Mouse (Mus musculus): ENCODE results near the gene 4930548H24Rik. TPM values are rescaled to one million over a fixed set of nuclear protein-coding genes. Genes with fewer than 3 reads are reported as not detected.
A peak's percentile ranks its signal among the peaks of the same experiment; 100 is the strongest.

4930548H24Rik gene
- total RNA-seq, 1 experiment, result 2.4 TPM

DNA sequence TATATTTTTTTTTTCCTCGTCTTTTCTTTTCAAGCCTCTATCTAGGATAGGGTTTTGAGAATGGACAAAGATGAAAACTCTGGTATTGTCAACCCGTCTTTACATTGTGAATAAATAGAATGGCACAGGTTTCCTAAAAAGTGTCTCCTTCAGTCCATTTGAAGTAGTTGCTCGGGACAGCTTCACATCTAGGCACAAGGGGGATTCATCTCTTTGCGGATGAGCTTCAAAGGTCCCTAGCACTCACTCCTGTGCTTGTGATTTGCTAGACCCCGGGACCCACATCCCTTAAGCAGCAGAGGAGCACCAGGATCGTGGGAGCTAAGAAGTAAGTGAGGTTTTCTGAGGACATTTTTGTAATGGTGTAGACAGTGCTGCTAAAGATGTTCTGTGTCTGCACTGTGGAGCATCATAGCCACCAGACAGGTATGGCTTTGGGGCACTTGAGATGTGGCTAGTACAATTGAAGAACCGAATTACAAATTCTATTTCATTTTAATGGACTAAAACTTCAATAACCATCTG lies 32.6 kb upstream of the 4930548H24Rik start:
- H3K4me1 ChIP-seq (ENCODE audit: control insufficient read depth in 2 of 2, insufficient read depth in 2 of 2, low read length in 2 of 2, poor library complexity in 1 of 2), result peaks cover 3% of the 10 kb centered on the region in 2 experiments; a peak in 2 of 4 replicates
- no peak overlapping the region for H3K27ac ChIP-seq (ENCODE audit: insufficient read depth, low read depth, low read length, poor library complexity, severe bottlenecking)
- peak overlapping the region; percentile 76 for H3K9ac ChIP-seq (ENCODE audit: insufficient read depth, low read depth, low read length, poor library complexity, severe bottlenecking)
- peak overlapping the region; percentile 69 to 79 for H3K4me3 ChIP-seq (ENCODE audit: insufficient read depth in 1 of 2, low read depth in 1 of 2, low read length in 2 of 2, poor library complexity in 1 of 2, severe bottlenecking in 1 of 2)
- no peaks in the 10 kb centered on the region for H3K9me3 ChIP-seq (ENCODE audit: control insufficient read depth, insufficient read depth, low read depth, low read length)
- no peak for DNase-seq (ENCODE audit: low read depth, low spot score)
- no peak for TF ChIP-seq ZNF384 (IDR thresholded peaks at IDR 0.05; ENCODE audit: low read depth, low read length)
- H3K36me3 ChIP-seq (ENCODE audit: control insufficient read depth, insufficient read depth, low read length, poor library complexity, severe bottlenecking), result no peaks in the 10 kb centered on the region
- in situ Hi-C loops (cut with MboI; ENCODE audit: low sequenced_read_pairs in 2 of 2, unreplicated experiment in 2 of 2), result no loop called here

DNA sequence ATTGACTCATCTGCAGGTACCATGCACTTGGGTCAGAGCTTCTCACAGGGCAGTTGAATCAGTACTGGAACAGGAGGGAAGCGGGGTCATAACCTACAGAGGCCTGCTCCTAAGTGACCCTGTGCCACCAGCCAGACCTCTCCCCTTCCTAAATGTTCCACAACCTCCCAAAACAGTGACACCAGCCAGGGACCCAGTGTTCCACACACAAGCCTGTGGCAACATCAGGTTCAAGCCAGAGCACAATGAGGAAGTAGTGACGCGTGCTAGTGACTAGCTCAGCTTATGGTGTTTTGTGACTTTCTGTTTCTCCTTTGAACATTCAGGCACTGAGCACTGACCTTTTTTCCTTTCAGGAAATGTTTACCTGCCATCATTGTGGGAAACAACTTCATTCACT lies 17.7 kb upstream of the 4930548H24Rik start:
- H3K4me3 ChIP-seq (ENCODE audit: insufficient read depth in 1 of 2, low read depth in 1 of 2, low read length in 2 of 2, poor library complexity in 1 of 2, severe bottlenecking in 1 of 2), result no peak overlapping the region
- TF ChIP-seq HCFC1 (IDR thresholded peaks at IDR 0.05; ENCODE audit: borderline replicate concordance, insufficient read depth, low read length) (no peak), CHD2 (IDR thresholded peaks at IDR 0.05; ENCODE audit: low read depth, low read length) (no peak), ZC3H11A (IDR thresholded peaks at IDR 0.05; ENCODE audit: borderline replicate concordance, low read depth, low read length) (no peak), MAFK (IDR thresholded peaks at IDR 0.05; ENCODE audit: insufficient read depth, low read depth, low read length) (no peak), ZNF384 (IDR thresholded peaks at IDR 0.05; ENCODE audit: low read depth, low read length) (no peak)
- no peak overlapping the region for H3K27ac ChIP-seq (ENCODE audit: insufficient read depth, low read depth, low read length, poor library complexity, severe bottlenecking)
- peaks cover 27% of the 10 kb centered on the region; the same call in 1 of the 2 replicates for H3K36me3 ChIP-seq (ENCODE audit: control insufficient read depth, insufficient read depth, low read length, poor library complexity, severe bottlenecking)
- in situ Hi-C loops (cut with MboI; ENCODE audit: low sequenced_read_pairs in 2 of 2, unreplicated experiment in 2 of 2), result no loop called here
- H3K9me3 ChIP-seq (ENCODE audit: control insufficient read depth, insufficient read depth, low read depth, low read length), result no peaks in the 10 kb centered on the region
- DNase-seq (ENCODE audit: low read depth, low spot score), result no peak
- H3K9ac ChIP-seq (ENCODE audit: insufficient read depth, low read depth, low read length, poor library complexity, severe bottlenecking), result no peak overlapping the region
- H3K4me1 ChIP-seq (ENCODE audit: control insufficient read depth in 2 of 2, insufficient read depth in 2 of 2, low read length in 2 of 2, poor library complexity in 1 of 2), result peaks cover 2% of the 10 kb centered on the region in 2 experiments; a peak in 1 of 4 replicates

DNA sequence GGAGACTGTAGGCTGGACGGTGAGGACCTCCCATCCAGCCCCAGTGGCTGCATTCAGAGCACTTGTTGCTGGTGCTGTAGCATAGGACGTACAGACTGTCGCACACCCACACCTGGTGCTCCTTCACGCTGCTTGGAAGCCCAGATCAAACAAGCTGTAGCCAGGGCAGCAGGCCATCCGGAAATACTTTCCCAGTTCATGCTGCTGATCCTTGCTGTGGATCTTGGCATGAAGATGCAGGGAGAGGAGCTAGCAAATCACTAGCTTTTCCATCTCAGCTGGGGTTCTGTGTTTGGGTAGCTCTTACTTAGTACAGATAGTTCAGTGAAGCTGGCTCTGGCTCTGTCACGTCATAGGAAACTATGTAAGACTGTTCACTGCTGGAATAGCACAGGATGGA lies 15.8 kb upstream of the 4930548H24Rik start:
- Histone ChIP-seq H3K9ac (ENCODE audit: insufficient read depth, low read depth, low read length, poor library complexity, severe bottlenecking) (no peak overlapping the region), H3K9me3 (ENCODE audit: control insufficient read depth, insufficient read depth, low read depth, low read length) (no peaks in the 10 kb centered on the region), H3K4me3 (ENCODE audit: insufficient read depth in 1 of 2, low read depth in 1 of 2, low read length in 2 of 2, poor library complexity in 1 of 2, severe bottlenecking in 1 of 2) (no peak overlapping the region), H3K27ac (ENCODE audit: insufficient read depth, low read depth, low read length, poor library complexity, severe bottlenecking) (no peak overlapping the region), H3K4me1 (ENCODE audit: control insufficient read depth in 2 of 2, insufficient read depth in 2 of 2, low read length in 2 of 2, poor library complexity in 1 of 2) (peaks cover 2% of the 10 kb centered on the region in 2 experiments; a peak in 1 of 4 replicates), H3K36me3 (ENCODE audit: control insufficient read depth, insufficient read depth, low read length, poor library complexity, severe bottlenecking) (peaks cover 37% of the 10 kb centered on the region)
- DNase-seq (ENCODE audit: low read depth, low spot score), result no peak
- TF ChIP-seq ZC3H11A (IDR thresholded peaks at IDR 0.05; ENCODE audit: borderline replicate concordance, low read depth, low read length), result no peak
- no peak for TF ChIP-seq MAFK (IDR thresholded peaks at IDR 0.05; ENCODE audit: insufficient read depth, low read depth, low read length)
- TF ChIP-seq ZNF384 (IDR thresholded peaks at IDR 0.05; ENCODE audit: low read depth, low read length), result no peak
- no peak for TF ChIP-seq CHD2 (IDR thresholded peaks at IDR 0.05; ENCODE audit: low read depth, low read length)
- no peak for TF ChIP-seq HCFC1 (IDR thresholded peaks at IDR 0.05; ENCODE audit: borderline replicate concordance, insufficient read depth, low read length)
- in situ Hi-C loops (cut with MboI; ENCODE audit: low sequenced_read_pairs in 2 of 2, unreplicated experiment in 2 of 2), result no loop called here

DNA sequence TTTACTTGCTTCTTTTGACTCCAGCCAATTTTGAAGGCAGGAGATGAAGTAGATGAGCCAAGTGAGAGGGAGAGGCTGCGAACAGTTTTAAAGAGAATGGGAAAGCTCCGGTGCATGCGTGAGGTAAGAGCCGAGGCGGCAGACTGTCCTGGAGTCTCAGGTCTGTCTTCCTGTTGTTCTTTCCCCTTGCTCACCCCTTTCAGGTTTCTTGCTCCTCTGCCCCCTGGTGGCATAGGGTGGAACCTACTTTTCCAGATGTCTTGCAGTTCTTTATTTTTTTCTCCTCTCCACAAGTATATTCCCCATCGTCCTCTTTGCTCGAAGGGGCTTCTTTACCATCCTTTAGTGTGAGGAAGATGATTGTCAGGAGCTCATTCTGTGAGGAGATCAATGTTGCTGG lies 15.2 kb upstream of the 4930548H24Rik start:
- in situ Hi-C loops (cut with MboI; ENCODE audit: low sequenced_read_pairs in 2 of 2, unreplicated experiment in 2 of 2), result no loop called here
- H3K4me1 ChIP-seq (ENCODE audit: control insufficient read depth in 2 of 2, insufficient read depth in 2 of 2, low read length in 2 of 2, poor library complexity in 1 of 2), result peaks cover 2% of the 10 kb centered on the region in 2 experiments; a peak in 1 of 4 replicates
- H3K9ac ChIP-seq (ENCODE audit: insufficient read depth, low read depth, low read length, poor library complexity, severe bottlenecking), result peak overlapping the region; percentile 19; the same call in 1 of the 2 replicates
- TF ChIP-seq CHD2 (IDR thresholded peaks at IDR 0.05; ENCODE audit: low read depth, low read length) (no peak), ZC3H11A (IDR thresholded peaks at IDR 0.05; ENCODE audit: borderline replicate concordance, low read depth, low read length) (peak; percentile 45; the same call in 1 of the 2 replicates), ZNF384 (IDR thresholded peaks at IDR 0.05; ENCODE audit: low read depth, low read length) (peak; percentile 66; the same call in 1 of the 2 replicates), MAFK (IDR thresholded peaks at IDR 0.05; ENCODE audit: insufficient read depth, low read depth, low read length) (no peak), HCFC1 (IDR thresholded peaks at IDR 0.05; ENCODE audit: borderline replicate concordance, insufficient read depth, low read length) (no peak)
- no peak overlapping the region for H3K4me3 ChIP-seq (ENCODE audit: insufficient read depth in 1 of 2, low read depth in 1 of 2, low read length in 2 of 2, poor library complexity in 1 of 2, severe bottlenecking in 1 of 2)
- peaks cover 37% of the 10 kb centered on the region for H3K36me3 ChIP-seq (ENCODE audit: control insufficient read depth, insufficient read depth, low read length, poor library complexity, severe bottlenecking)
- no peaks in the 10 kb centered on the region for H3K9me3 ChIP-seq (ENCODE audit: control insufficient read depth, insufficient read depth, low read depth, low read length)
- H3K27ac ChIP-seq (ENCODE audit: insufficient read depth, low read depth, low read length, poor library complexity, severe bottlenecking), result no peak overlapping the region
- peak; percentile 73 for DNase-seq (ENCODE audit: low read depth, low spot score)

DNA sequence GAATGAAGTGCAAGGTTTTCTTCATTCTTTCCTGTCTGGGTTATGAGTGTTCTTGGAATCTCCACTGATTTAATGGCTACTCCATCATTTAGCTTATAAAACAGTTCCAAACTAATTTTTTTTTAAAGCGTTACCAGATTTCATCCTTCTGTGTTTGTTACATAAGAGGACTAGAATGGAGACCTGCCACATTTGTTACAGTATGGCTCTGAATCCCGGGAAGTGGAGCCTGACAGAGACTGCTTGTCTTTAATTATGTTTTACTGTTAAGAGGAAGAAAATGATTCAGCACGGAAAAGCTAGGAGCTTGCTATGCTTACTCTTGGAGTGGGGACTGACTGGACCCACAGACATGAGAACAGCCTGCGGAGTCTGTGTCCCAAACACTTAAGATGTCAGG lies 5.0 kb upstream of the 4930548H24Rik start:
- no peak for TF ChIP-seq HCFC1 (IDR thresholded peaks at IDR 0.05; ENCODE audit: borderline replicate concordance, insufficient read depth, low read length)
- TF ChIP-seq ZNF384 (IDR thresholded peaks at IDR 0.05; ENCODE audit: low read depth, low read length), result no peak
- no peak for TF ChIP-seq ZC3H11A (IDR thresholded peaks at IDR 0.05; ENCODE audit: borderline replicate concordance, low read depth, low read length)
- no peak for TF ChIP-seq CHD2 (IDR thresholded peaks at IDR 0.05; ENCODE audit: low read depth, low read length)
- TF ChIP-seq MAFK (IDR thresholded peaks at IDR 0.05; ENCODE audit: insufficient read depth, low read depth, low read length), result no peak

More for the DNA sequence above, 5.0 kb upstream of the 4930548H24Rik start:
- Histone ChIP-seq H3K9me3 (ENCODE audit: control insufficient read depth, insufficient read depth, low read depth, low read length) (no peaks in the 10 kb centered on the region), H3K36me3 (ENCODE audit: control insufficient read depth, insufficient read depth, low read length, poor library complexity, severe bottlenecking) (peaks cover 24% of the 10 kb centered on the region), H3K27ac (ENCODE audit: insufficient read depth, low read depth, low read length, poor library complexity, severe bottlenecking) (no peak overlapping the region), H3K4me3 (ENCODE audit: insufficient read depth in 1 of 2, low read depth in 1 of 2, low read length in 2 of 2, poor library complexity in 1 of 2, severe bottlenecking in 1 of 2) (no peak overlapping the region), H3K4me1 (ENCODE audit: control insufficient read depth in 2 of 2, insufficient read depth in 2 of 2, low read length in 2 of 2, poor library complexity in 1 of 2) (no peaks in the 10 kb centered on the region), H3K9ac (ENCODE audit: insufficient read depth, low read depth, low read length, poor library complexity, severe bottlenecking) (no peak overlapping the region)
- in situ Hi-C loops (cut with MboI; ENCODE audit: low sequenced_read_pairs in 2 of 2, unreplicated experiment in 2 of 2), result no loop called here
- no peak for DNase-seq (ENCODE audit: low read depth, low spot score)
